In genomic region chr10:22732181-22732580, GRCm38 (mm10) we compare ENCODE assay signal across 8 mouse cellular contexts. TPM values are rescaled to one million over a fixed set of nuclear protein-coding genes. Genes with fewer than 3 reads are reported as not detected.
A peak's percentile ranks its signal among the peaks of the same experiment; 100 is the strongest.
DNase-seq lines count a peak whose midpoint lies in the region; ATAC-seq and TF ChIP-seq lines count a peak whose summit lies in the region.

No protein-coding gene starts in this region.

- H3K4me3 ChIP-seq in layer of hippocampus, adult 2 months: peak overlapping the region; percentile 99
- H3K4me3 ChIP-seq in hindbrain, embryonic 13.5 days: peak overlapping the region; percentile 97

- DNase-seq in layer of hippocampus, adult 2 months (ENCODE audit: low spot score in 2 of 2): peak in 1 of 2 experiments; percentile 6
- no peak for DNase-seq in layer of hippocampus, adult 8-10 months (ENCODE audit: low spot score in 2 of 2)
- no peak for DNase-seq in ovary, postnatal 10 days (ENCODE audit: low spot score)
- DNase-seq in gastrocnemius, adult 18-20 months (ENCODE audit: low spot score): no peak
- DNase-seq in left cerebral cortex, postnatal 10 days (ENCODE audit: extremely low spot score in 1 of 2, low spot score in 2 of 2): no peak

- peak; percentile 66 for ATAC-seq in common myeloid progenitor, adult 5-6 weeks (replicated peaks; ENCODE audit: low read depth, poor library complexity, severe bottlenecking)
- ATAC-seq in hindbrain, embryonic 13.5 days (ENCODE audit: low FRiP score): no peak
- peak; percentile 57 for ATAC-seq in megakaryocyte progenitor cell, adult 5-6 weeks (replicated peaks; ENCODE audit: poor library complexity)

- no peaks in the 10 kb centered on the region for H3K36me3 ChIP-seq in hindbrain, embryonic 13.5 days

- H3K27ac ChIP-seq in layer of hippocampus, adult 2 months: peak overlapping the region; percentile 100
- H3K27ac ChIP-seq in hindbrain, embryonic 13.5 days: peak overlapping the region; percentile 98

- H3K4me2 ChIP-seq in hindbrain, embryonic 13.5 days: peak overlapping the region; percentile 82

- no peak for TF ChIP-seq CTCF in layer of hippocampus, adult 2 months (conservative IDR thresholded peaks at IDR 0.05)

- peak overlapping the region; percentile 98 for H3K9ac ChIP-seq in hindbrain, embryonic 13.5 days

- H3K9me3 ChIP-seq in hindbrain, embryonic 13.5 days: no peaks in the 10 kb centered on the region

- peaks cover 29% of the 10 kb centered on the region for H3K4me1 ChIP-seq in hindbrain, embryonic 13.5 days (replicated peaks)

- intact Hi-C loops in left cerebral cortex, postnatal 10 days (cut with DNase I): no loop called here

- H3K27me3 ChIP-seq in hindbrain, embryonic 13.5 days: no peaks in the 10 kb centered on the region

- WGBS in hindbrain, embryonic 13.5 days: 64% methylated on average over 10 of the region's 10 CpGs

RNA-seq across cellular contexts. Expression of gene Tbpl1, which starts 0.4 kb away (rescaled TPM):
- total RNA-seq in layer of hippocampus, adult 2 months (2021): 10 to 100 TPM; 59.8 to 62.4 TPM
- 10 to 100 TPM; 60.5 to 63.9 (median 62.8) TPM for total RNA-seq in layer of hippocampus, adult 8-10 months (2022)
- 29.1 and 31.2 TPM in 2 replicates for total RNA-seq in common myeloid progenitor, adult 5-6 weeks (2017)
- polyA plus RNA-seq in hindbrain, embryonic 13.5 days (2015; fragmentation: Nextera tagmentation; extraction: Ambion mirVana): 115 and 117 TPM in 2 replicates
- total RNA-seq in megakaryocyte progenitor cell, adult 5-6 weeks (2015): 26.1 and 33.0 TPM in 2 replicates
- total RNA-seq in megakaryocyte progenitor cell, adult 5-6 weeks (2017): 18.3 and 28.9 TPM in 2 replicates
- total RNA-seq in gastrocnemius, adult 18-20 months (2021): 10 to 100 TPM; 16.6 to 19.1 TPM
- total RNA-seq in left cerebral cortex, postnatal 10 days (2021): 10 to 100 TPM; 65.2 to 68.5 TPM
